Mouse (Mus musculus) heart, postnatal 0 days (tissue): ENCODE results near the gene Abhd17c.

Experiments
- CTCF ChIP-seq: IDR thresholded peaks from 2 replicates; pipeline ENCODE4 v1.5.1; 2016; ENCODE audit warnings: antibody characterized with exemption, control low read depth, low read depth
- EP300 ChIP-seq: IDR thresholded peaks from 2 replicates; pipeline ENCODE4 v1.6.1; 2016; ENCODE audit warnings: antibody characterized with exemption, low read depth

DNA sequence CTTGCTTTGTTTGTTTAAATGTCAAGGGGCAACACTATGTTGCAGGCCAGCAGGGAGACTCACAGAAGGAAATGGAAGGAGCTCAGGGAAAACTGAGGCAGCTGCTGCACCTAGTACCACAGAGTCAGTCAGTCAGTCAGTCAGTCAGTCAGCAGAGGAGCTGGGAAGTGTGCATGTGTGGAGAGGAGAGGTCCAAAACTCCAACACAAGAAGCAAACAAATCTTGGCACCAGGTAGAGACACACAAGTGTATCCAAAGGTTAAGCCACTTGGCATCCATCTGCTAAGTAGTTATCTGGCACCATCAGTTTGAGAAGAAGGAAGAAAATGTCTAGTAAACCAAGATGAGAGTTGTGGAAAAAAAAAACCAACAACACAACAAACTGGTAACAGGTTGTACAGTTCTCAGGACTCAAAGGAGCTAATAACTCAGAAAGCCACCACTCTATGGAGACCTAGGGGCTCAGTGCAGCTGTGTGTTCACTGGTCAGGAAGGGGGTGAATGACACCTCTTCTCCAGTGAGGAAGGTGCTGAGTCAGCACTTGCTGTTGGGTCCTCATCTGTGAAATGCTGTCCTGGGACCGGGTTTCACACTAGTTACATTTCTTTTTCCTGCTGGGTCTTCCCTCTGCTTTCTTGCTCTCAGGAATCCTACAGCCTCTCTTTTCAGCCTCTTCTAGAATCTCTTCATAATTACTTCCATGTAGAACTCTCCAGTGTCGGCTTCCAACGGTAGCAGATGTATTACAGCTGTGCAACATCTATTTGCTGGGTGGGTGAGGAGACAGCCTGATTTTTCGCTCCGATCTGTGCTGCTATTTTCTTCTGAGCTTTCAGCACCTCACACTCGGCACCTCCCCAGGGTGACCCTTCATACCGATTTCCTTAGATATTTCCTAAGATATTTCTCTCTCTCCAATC is 34.8 kb downstream of the Abhd17c start:
- TF ChIP-seq CTCF = no peak
- no peak for TF ChIP-seq EP300
